19 mouse cellular contexts compared by ENCODE assay signal in the genomic region with DNA sequence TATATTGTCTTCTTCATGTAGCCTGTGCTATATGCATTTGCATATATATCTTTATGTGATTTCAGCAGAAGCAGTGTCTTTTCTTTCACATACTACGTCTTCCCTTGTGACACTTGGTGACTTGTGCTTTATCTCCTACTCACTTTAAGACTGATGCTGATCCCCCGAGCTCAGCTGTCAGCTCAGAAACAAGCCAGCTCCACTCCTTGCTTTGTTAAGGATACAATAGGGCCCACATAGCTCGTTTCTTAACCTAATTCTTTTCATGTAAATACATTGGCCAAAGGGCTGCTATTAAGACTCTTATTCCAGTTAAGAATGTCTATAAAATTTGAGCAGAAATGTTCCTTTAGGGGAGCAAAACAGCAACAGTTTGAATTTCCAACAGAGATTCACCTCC.
"Had no signal": no experiment of that assay in that cellular context is flagged by ENCODE, and none has a peak within 500 bp of the region (broad histone marks: within the 10 kb centered on the region; RNA-seq: fewer than 3 reads in every experiment).

No protein-coding gene starts in this region.

- ATAC-seq: liver, postnatal 0 days; lung, postnatal 0 days had no signal

- H3K27ac ChIP-seq: liver, embryonic 13.5 days; liver, embryonic 15.5 days; lung, embryonic 15.5 days; macrophage; neural tube, embryonic 12.5 days; stomach, embryonic 15.5 days; stomach, postnatal 0 days had no signal

- H3K9me3 ChIP-seq: liver, embryonic 13.5 days; liver, embryonic 15.5 days; lung, embryonic 15.5 days; megakaryocyte, embryonic 14.5 days; neural tube, embryonic 12.5 days; stomach, embryonic 15.5 days had no signal

- H3K4me1 ChIP-seq: liver, embryonic 13.5 days; liver, embryonic 15.5 days; megakaryocyte, embryonic 14.5 days; stomach, embryonic 15.5 days had no signal

- DNase-seq: liver; liver, embryonic 13.5 days; liver, postnatal 0 days; lung, adult 2 months; lung, postnatal 14 days; lung, postnatal 36 days; right cerebral cortex, postnatal 14 days; thymus, adult 2 months; thymus, postnatal 25 days; thymus, postnatal 4 days had no signal

- H3K36me3 ChIP-seq: liver, embryonic 13.5 days; liver, embryonic 15.5 days; lung, embryonic 15.5 days; neural tube, embryonic 12.5 days; stomach, embryonic 15.5 days had no signal

- H3K9ac ChIP-seq: liver, embryonic 13.5 days; liver, embryonic 15.5 days; liver, postnatal 0 days; lung, embryonic 15.5 days; neural tube, embryonic 12.5 days; stomach, embryonic 15.5 days had no signal

- H3K4me3 ChIP-seq: liver, embryonic 13.5 days; liver, embryonic 15.5 days; lung, embryonic 15.5 days; megakaryocyte, embryonic 14.5 days; neural tube, embryonic 12.5 days; stomach, embryonic 15.5 days had no signal

- H3K27me3 ChIP-seq: liver, embryonic 13.5 days; liver, embryonic 15.5 days; lung, embryonic 15.5 days; megakaryocyte, embryonic 14.5 days; stomach, embryonic 15.5 days had no signal

- H3K4me2 ChIP-seq: liver, embryonic 11.5 days; liver, embryonic 13.5 days; liver, embryonic 15.5 days; lung, embryonic 15.5 days; neural tube, embryonic 12.5 days; stomach, embryonic 15.5 days had no signal
